Mouse (Mus musculus) neural tube, embryonic 15.5 days (tissue): Measurements from ENCODE around the gene Plcb1. TPM values are rescaled to one million over a fixed set of nuclear protein-coding genes. Genes with fewer than 3 reads are reported as not detected.

ENCODE experiments used
- ATAC-seq: fragments of 200-750 bp; cut with Nextera tagmentation; 2 replicates; pipeline ENCODE4 v1.8.0; 2017; ENCODE audit warnings: mild to moderate bottlenecking, moderate TSS enrichment, moderate library complexity; ENCODE audit not compliant: low FRiP score
- H3K27ac ChIP-seq: fragments of 300-500 bp; sonication (generic); replicated peaks from 2 replicates; pipeline ENCODE4 v1.5.1; 2015; ENCODE audit warnings: mild to moderate bottlenecking, inconsistent platforms
- H3K27me3 ChIP-seq: fragments of 300-500 bp; sonication (generic); replicated peaks from 2 replicates; pipeline ENCODE4 v1.6.1; 2015; ENCODE audit warnings: inconsistent platforms
- H3K36me3 ChIP-seq: fragments of 300-500 bp; sonication (generic); 2 replicates; pipeline ENCODE4 v1.6.1; 2015; ENCODE audit warnings: inconsistent platforms
- H3K4me1 ChIP-seq: fragments of 300-500 bp; sonication (generic); 2 replicates; pipeline ENCODE4 v1.6.1; 2015; ENCODE audit warnings: inconsistent platforms
- H3K4me2 ChIP-seq: fragments of 300-500 bp; sonication (generic); 2 replicates; pipeline ENCODE4 v1.6.1; 2015; ENCODE audit warnings: inconsistent platforms, mild to moderate bottlenecking, moderate library complexity
- H3K4me3 ChIP-seq: fragments of 300-500 bp; sonication (generic); replicated peaks from 2 replicates; pipeline ENCODE4 v1.5.1; 2015; ENCODE audit warnings: mild to moderate bottlenecking, inconsistent platforms
- H3K9ac ChIP-seq: fragments of 300-500 bp; sonication (generic); replicated peaks from 2 replicates; pipeline ENCODE4 v1.6.1; 2015; ENCODE audit warnings: mild to moderate bottlenecking, inconsistent platforms
- H3K9me3 ChIP-seq: fragments of 300-500 bp; sonication (generic); replicated peaks from 2 replicates; pipeline ENCODE4 v1.6.1; 2016; ENCODE audit warnings: inconsistent platforms
- WGBS: fragments of 180-500 bp; shearing (Covaris S2); methylation state at CpG from one replicate; pipeline ENCODE4 v1.1.7; 2015; ENCODE audit warnings: mixed read lengths; 5-methylcytosine and 5-hydroxymethylcytosine counted together
- polyA plus RNA-seq: library from polyadenylated mRNA; unstranded; fragments of >200 nt; fragmentation: Nextera tagmentation; extraction: Ambion mirVana; gene quantifications from 2 replicates; pipeline ENCODE4 v1.2.1, GENCODE M21; 2015

The Plcb1 gene
- polyA plus RNA-seq, 1 experiment from 2014 or later = 81.5 TPM

- Histone ChIP-seq H3K9ac (no peak overlapping the region), H3K36me3 (no peaks in the 10 kb centered on the region), H3K4me2 (no peak overlapping the region), H3K4me3 (no peak overlapping the region), H3K27me3 (no peaks in the 10 kb centered on the region), H3K9me3 (no peaks in the 10 kb centered on the region), H3K27ac (no peak overlapping the region), H3K4me1 (no peaks in the 10 kb centered on the region)
- no peak for ATAC-seq
- 72% methylated on average over 9 of the region's 9 CpGs for WGBS
Measured at GRCm38 (mm10) chr2:134920611-134921280, 134.9 kb downstream of the Plcb1 start.

DNA sequence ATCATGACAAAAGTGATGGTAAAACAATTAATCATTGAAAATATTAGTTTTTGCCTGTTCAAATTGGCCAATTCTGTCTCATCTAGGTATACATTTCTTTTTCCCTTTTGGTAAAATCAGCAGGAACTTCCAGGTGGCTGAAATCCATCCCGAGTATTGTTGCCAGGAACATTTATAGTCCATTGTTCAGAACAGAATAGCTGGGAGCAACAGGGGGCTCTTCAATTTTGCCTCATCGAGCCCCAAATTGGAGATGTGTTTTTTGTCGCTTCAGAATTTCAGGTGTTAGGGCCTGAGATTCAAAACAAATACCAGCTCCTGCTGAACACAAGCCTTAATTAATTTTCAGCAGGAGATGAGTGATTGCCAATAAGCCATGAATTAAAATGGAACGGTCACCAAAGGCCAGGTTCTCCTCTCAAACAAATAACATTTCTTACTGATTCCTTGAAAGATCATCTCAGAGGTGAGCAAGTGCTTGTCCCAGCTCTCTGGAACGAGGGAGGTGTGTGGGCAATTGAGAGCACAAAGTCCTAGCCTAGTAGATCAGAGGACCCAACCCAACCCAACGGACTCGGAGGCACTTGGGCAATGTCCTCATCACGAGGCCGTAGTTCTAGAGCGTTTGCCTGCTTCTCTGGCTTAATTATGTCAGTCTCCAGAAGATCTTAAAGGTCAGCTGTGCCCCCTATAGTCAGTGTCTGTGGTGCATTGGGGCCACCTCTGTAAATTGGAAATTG, 136.9 kb downstream of the Plcb1 start:
- 0 out of 2 replicates have a peak, but pooled peaks cover 7% of the 10 kb centered on the region for H3K4me1 ChIP-seq
- no peak overlapping the region for H3K4me3 ChIP-seq
- no peaks in the 10 kb centered on the region for H3K36me3 ChIP-seq
- H3K9ac ChIP-seq = no peak overlapping the region
- H3K4me2 ChIP-seq = no peak overlapping the region
- WGBS = 73% methylated on average over 10 of the region's 10 CpGs
- no peaks in the 10 kb centered on the region for H3K27me3 ChIP-seq
- no peaks in the 10 kb centered on the region for H3K9me3 ChIP-seq
- no peak for ATAC-seq
- no peak overlapping the region for H3K27ac ChIP-seq

DNA sequence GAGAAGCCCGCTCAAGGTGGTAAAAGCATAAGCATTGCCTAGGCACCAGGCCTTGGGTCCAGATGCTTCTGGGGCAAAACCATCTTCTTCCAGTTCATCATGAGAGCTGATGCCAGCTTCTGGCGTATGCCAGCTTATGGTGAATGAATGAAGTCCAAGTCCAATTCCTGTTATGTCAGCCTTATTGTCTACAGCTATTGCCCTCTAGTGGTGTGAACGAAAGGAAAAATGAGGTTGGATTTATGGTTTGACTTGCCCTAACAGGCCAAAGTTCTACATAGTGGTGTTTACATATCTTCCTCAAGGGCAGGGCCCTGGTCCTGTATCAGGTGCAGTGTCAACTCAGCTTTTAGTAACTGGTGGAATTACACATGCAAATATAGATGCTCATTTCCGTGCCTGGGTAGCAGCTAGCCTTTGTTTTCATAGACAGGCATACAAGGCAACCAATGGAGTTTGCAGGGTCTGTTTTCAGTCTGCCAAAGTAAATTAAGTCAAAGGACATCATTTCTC, 138.3 kb downstream of the Plcb1 start:
- ATAC-seq = no peak
- Histone ChIP-seq H3K36me3 (no peaks in the 10 kb centered on the region), H3K4me3 (no peak overlapping the region), H3K27ac (no peak overlapping the region), H3K27me3 (no peaks in the 10 kb centered on the region), H3K4me1 (0 out of 2 replicates have a peak, but pooled peaks cover 7% of the 10 kb centered on the region), H3K9me3 (no peaks in the 10 kb centered on the region), H3K4me2 (no peak overlapping the region), H3K9ac (no peak overlapping the region)
- WGBS = 92% methylated on average over 4 of the region's 4 CpGs

GRCm38 (mm10) chr2:134926266-134926665, 140.4 kb downstream of the Plcb1 start:
- no peak for ATAC-seq
- WGBS = 76% methylated on average over 1 of the region's 1 CpGs
- H3K4me1 ChIP-seq = peaks cover 11% of the 10 kb centered on the region; the same call in 1 of the 2 replicates

GRCm38 (mm10) chr2:134927072-134927471, 141.2 kb downstream of the Plcb1 start:
- Histone ChIP-seq H3K9me3 (no peaks in the 10 kb centered on the region), H3K4me2 (no peak overlapping the region), H3K4me1 (peaks cover 15% of the 10 kb centered on the region; the same call in 1 of the 2 replicates), H3K27me3 (no peaks in the 10 kb centered on the region), H3K4me3 (no peak overlapping the region), H3K9ac (no peak overlapping the region), H3K27ac (no peak overlapping the region), H3K36me3 (no peaks in the 10 kb centered on the region)
- 31% methylated on average over 5 of the region's 5 CpGs for WGBS
- no peak for ATAC-seq

More at GRCm38 (mm10) chr2:134926266-134926665, 140.4 kb downstream of the Plcb1 start:
- no peaks in the 10 kb centered on the region for H3K9me3 ChIP-seq
- H3K27me3 ChIP-seq = no peaks in the 10 kb centered on the region
- no peak overlapping the region for H3K9ac ChIP-seq
- H3K27ac ChIP-seq = no peak overlapping the region
- no peak overlapping the region for H3K4me3 ChIP-seq
- H3K4me2 ChIP-seq = no peak overlapping the region
- H3K36me3 ChIP-seq = no peaks in the 10 kb centered on the region

GRCm38 (mm10) chr2:134929452-134929851, 143.6 kb downstream of the Plcb1 start:
- Histone ChIP-seq H3K4me1 (peaks cover 15% of the 10 kb centered on the region; the same call in 1 of the 2 replicates), H3K9ac (no peak overlapping the region)
- peak; percentile 41; the same call in 1 of the 2 replicates for ATAC-seq

GRCm38 (mm10) chr2:134930961-134931360, 145.1 kb downstream of the Plcb1 start:
- no peaks in the 10 kb centered on the region for H3K27me3 ChIP-seq
- ATAC-seq = no peak
- H3K4me1 ChIP-seq = peaks cover 15% of the 10 kb centered on the region; the same call in 1 of the 2 replicates
- H3K36me3 ChIP-seq = no peaks in the 10 kb centered on the region
- H3K4me3 ChIP-seq = no peak overlapping the region
- H3K9ac ChIP-seq = no peak overlapping the region
- no peak overlapping the region for H3K4me2 ChIP-seq
- H3K27ac ChIP-seq = no peak overlapping the region
- H3K9me3 ChIP-seq = no peaks in the 10 kb centered on the region
- 67% methylated on average over 4 of the region's 4 CpGs for WGBS

More at GRCm38 (mm10) chr2:134929452-134929851, 143.6 kb downstream of the Plcb1 start:
- Histone ChIP-seq H3K4me3 (no peak overlapping the region), H3K27me3 (no peaks in the 10 kb centered on the region), H3K36me3 (no peaks in the 10 kb centered on the region), H3K4me2 (no peak overlapping the region), H3K9me3 (no peaks in the 10 kb centered on the region), H3K27ac (no peak overlapping the region)

DNA sequence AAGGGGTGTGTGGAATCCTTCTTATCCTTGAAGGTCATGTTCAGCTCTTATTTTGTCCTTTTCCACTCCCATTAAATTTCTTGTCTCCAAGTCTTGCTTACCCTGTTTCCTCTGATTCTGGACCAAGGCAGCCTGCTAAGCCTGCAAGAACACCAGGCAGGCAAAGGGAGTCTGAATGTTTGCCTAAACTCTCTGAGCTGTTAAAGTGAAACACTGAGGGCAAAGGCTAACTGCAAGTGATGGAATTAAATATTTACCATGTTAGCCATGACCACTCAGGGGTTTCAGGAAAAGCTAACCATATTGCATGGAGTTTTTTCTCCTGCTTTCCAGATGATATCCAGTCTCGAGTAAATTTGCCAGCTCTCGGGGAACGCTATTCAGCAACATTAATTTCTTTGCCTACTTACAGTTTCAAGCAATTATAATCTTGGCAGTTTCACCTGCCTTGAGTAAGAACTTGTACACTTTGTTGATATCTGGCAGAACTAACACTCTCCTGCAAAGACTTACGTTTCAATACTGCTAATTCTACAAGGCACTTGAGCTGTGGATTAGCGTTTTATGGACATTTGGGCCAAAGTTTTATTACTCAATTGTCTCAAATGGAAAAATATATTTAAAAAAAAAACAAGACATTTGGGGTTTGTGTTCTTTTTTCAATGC, 146.0 kb downstream of the Plcb1 start:
- no peaks in the 10 kb centered on the region for H3K9me3 ChIP-seq
- no peak overlapping the region for H3K4me2 ChIP-seq
- H3K27me3 ChIP-seq = no peaks in the 10 kb centered on the region
- H3K4me1 ChIP-seq = peaks cover 10% of the 10 kb centered on the region; the same call in 1 of the 2 replicates
- no peak overlapping the region for H3K9ac ChIP-seq
- WGBS = 81% methylated on average over 5 of the region's 5 CpGs
- no peak for ATAC-seq
- no peak overlapping the region for H3K4me3 ChIP-seq
- H3K36me3 ChIP-seq = no peaks in the 10 kb centered on the region
- H3K27ac ChIP-seq = no peak overlapping the region

DNA sequence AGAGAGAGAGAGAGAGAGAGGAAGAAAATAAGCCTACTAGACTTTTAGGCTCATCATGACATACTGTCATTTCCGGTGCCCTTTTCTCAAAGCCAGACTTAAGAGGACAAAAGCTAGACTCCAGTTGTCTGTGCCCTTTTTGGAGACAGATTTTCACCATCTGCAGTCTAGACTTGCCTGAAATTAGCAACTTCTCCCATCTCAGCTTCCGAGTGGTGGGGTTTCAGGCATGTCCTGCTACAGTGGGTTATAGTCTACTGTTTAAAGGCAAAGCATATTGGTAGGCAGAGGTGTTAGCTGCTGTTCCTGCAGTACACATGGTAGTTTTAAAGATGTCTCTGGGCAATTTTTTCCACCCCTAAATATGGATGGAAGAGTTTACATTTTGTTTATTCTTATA, 149.6 kb downstream of the Plcb1 start:
- peaks cover 8% of the 10 kb centered on the region; the same call in 1 of the 2 replicates for H3K4me1 ChIP-seq
- 87% methylated on average over 2 of the region's 2 CpGs for WGBS
- no peak for ATAC-seq
- H3K27ac ChIP-seq = no peak overlapping the region
- H3K36me3 ChIP-seq = no peaks in the 10 kb centered on the region
- H3K4me3 ChIP-seq = no peak overlapping the region
- H3K4me2 ChIP-seq = no peak overlapping the region
- no peaks in the 10 kb centered on the region for H3K9me3 ChIP-seq
- H3K27me3 ChIP-seq = no peaks in the 10 kb centered on the region
- H3K9ac ChIP-seq = no peak overlapping the region

DNA sequence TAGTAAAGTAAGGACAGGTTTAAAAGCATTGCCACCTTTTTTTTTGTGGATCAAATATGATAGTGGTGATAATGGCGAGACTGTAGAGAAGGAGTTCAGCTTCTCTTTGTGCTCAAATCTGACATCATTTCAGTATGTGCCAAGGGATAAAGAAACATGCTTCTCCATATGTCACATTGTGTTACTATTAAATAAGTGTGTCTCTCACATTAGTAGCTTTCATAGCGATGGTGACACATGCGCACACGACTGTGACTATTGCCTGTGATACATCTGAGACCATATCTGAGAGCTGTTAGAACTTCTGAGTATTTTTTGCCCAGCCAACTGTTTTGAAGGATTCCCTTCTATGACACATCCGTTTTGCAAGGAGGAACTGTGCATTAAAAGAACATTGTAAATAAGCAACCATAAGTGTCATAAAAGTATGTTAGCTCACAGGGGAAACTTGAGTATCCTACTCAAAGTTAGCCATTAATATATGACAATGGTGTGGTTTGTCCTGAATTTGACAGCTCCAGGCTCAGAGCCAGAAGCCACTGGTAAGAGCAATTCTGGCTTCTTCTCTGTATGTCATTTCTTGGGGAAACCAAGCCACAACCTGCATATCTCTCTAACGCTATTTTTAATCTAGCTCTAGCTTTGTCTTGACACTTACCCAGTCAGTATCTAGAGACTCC, 150.2 kb downstream of the Plcb1 start:
- H3K27ac ChIP-seq = no peak overlapping the region
- no peak for ATAC-seq
- H3K4me3 ChIP-seq = no peak overlapping the region
- H3K36me3 ChIP-seq = no peaks in the 10 kb centered on the region
- 90% methylated on average over 6 of the region's 6 CpGs for WGBS
- H3K4me1 ChIP-seq = peaks cover 6% of the 10 kb centered on the region; the same call in 1 of the 2 replicates
- no peak overlapping the region for H3K9ac ChIP-seq
- no peaks in the 10 kb centered on the region for H3K27me3 ChIP-seq
- no peaks in the 10 kb centered on the region for H3K9me3 ChIP-seq
- H3K4me2 ChIP-seq = no peak overlapping the region

- no peak overlapping the region for H3K9ac ChIP-seq
- no peak overlapping the region for H3K27ac ChIP-seq
- H3K4me1 ChIP-seq = no peaks in the 10 kb centered on the region
- no peak overlapping the region for H3K4me2 ChIP-seq
- no peak for ATAC-seq
- no peak overlapping the region for H3K4me3 ChIP-seq
- H3K27me3 ChIP-seq = no peaks in the 10 kb centered on the region
- no peaks in the 10 kb centered on the region for H3K36me3 ChIP-seq
- no peaks in the 10 kb centered on the region for H3K9me3 ChIP-seq
- 55% methylated on average over 1 of the region's 1 CpGs for WGBS
Measured at GRCm38 (mm10) chr2:134937666-134938065, 151.8 kb downstream of the Plcb1 start.
